Mouse (Mus musculus) embryonic facial prominence, embryonic 13.5 days (tissue): Measurements from ENCODE around the gene Rgs6. TPM values are rescaled to one million over a fixed set of nuclear protein-coding genes. Genes with fewer than 3 reads are reported as not detected.

ENCODE experiments used
- ATAC-seq: fragments of 200-750 bp; cut with Nextera tagmentation; 2 replicates; pipeline ENCODE4 v1.8.0; 2017; ENCODE audit warnings: low read depth; ENCODE audit not compliant: insufficient number of reproducible peaks, insufficient read depth, low FRiP score, low TSS enrichment
- H3K27ac ChIP-seq: fragments of 300-500 bp; sonication (generic); 2 replicates; pipeline ENCODE4 v1.5.1; 2015; ENCODE audit warnings: moderate library complexity, mild to moderate bottlenecking, inconsistent platforms
- H3K27me3 ChIP-seq: fragments of 300-500 bp; sonication (generic); 2 replicates; pipeline ENCODE4 v1.6.1; 2015; ENCODE audit warnings: mild to moderate bottlenecking, inconsistent platforms
- H3K36me3 ChIP-seq: fragments of 300-500 bp; sonication (generic); 2 replicates; pipeline ENCODE4 v1.6.1; 2015; ENCODE audit warnings: mild to moderate bottlenecking, inconsistent platforms
- H3K4me1 ChIP-seq: fragments of 300-500 bp; sonication (generic); 2 replicates; pipeline ENCODE4 v1.6.1; 2015; ENCODE audit warnings: inconsistent platforms
- H3K4me2 ChIP-seq: fragments of 300-500 bp; sonication (generic); 2 replicates; pipeline ENCODE4 v1.6.1; 2015; ENCODE audit warnings: moderate library complexity, mild to moderate bottlenecking, inconsistent platforms
- H3K4me3 ChIP-seq: fragments of 300-500 bp; sonication (generic); 2 replicates; pipeline ENCODE4 v1.5.1; 2015; ENCODE audit warnings: mild to moderate bottlenecking, inconsistent platforms
- H3K9ac ChIP-seq: fragments of 300-500 bp; sonication (generic); 2 replicates; pipeline ENCODE4 v1.6.1; 2015; ENCODE audit warnings: mild to moderate bottlenecking, inconsistent platforms
- H3K9me3 ChIP-seq: fragments of 300-500 bp; sonication (generic); 2 replicates; pipeline ENCODE4 v1.6.1; 2016; ENCODE audit warnings: inconsistent platforms
- WGBS: fragments of 180-500 bp; shearing (Covaris S2); methylation state at CpG from one replicate; pipeline ENCODE4 v1.1.7; 2015; ENCODE audit warnings: mixed read lengths; 5-methylcytosine and 5-hydroxymethylcytosine counted together
- polyA plus RNA-seq: library from polyadenylated mRNA; unstranded; fragments of >200 nt; fragmentation: Nextera tagmentation; extraction: Ambion mirVana; gene quantifications from 2 replicates; pipeline ENCODE4 v1.2.1, GENCODE M21; 2015

Gene Rgs6
- polyA plus RNA-seq, 1 experiment from 2014 or later = 11.9 TPM

- WGBS = 79% methylated on average over 5 of the region's 5 CpGs
- Histone ChIP-seq H3K27ac (no peak overlapping the region), H3K36me3 (no peaks in the 10 kb centered on the region)
These were observed 292.6 kb downstream of the Rgs6 start for GRCm38 (mm10) chr12:82880711-82881110.

GRCm38 (mm10) chr12:82883079-82883478 lies 295.0 kb downstream of the Rgs6 start:
- 85% methylated on average over 1 of the region's 1 CpGs for WGBS
- H3K27ac ChIP-seq = no peak overlapping the region
- no peak overlapping the region for H3K4me3 ChIP-seq
- H3K36me3 ChIP-seq = no peaks in the 10 kb centered on the region
- no peak overlapping the region for H3K4me2 ChIP-seq
- ATAC-seq = no peak
- no peaks in the 10 kb centered on the region for H3K9me3 ChIP-seq
- H3K27me3 ChIP-seq = no peaks in the 10 kb centered on the region
- H3K4me1 ChIP-seq = no peaks in the 10 kb centered on the region
- H3K9ac ChIP-seq = no peak overlapping the region

More at GRCm38 (mm10) chr12:82880711-82881110, 292.6 kb downstream of the Rgs6 start:
- no peak for ATAC-seq
- H3K27me3 ChIP-seq = no peaks in the 10 kb centered on the region
- H3K9ac ChIP-seq = no peak overlapping the region
- H3K4me3 ChIP-seq = no peak overlapping the region
- no peaks in the 10 kb centered on the region for H3K9me3 ChIP-seq
- no peaks in the 10 kb centered on the region for H3K4me1 ChIP-seq
- H3K4me2 ChIP-seq = no peak overlapping the region

- no peaks in the 10 kb centered on the region for H3K9me3 ChIP-seq
- WGBS = 87% methylated on average over 6 of the region's 6 CpGs
- H3K4me1 ChIP-seq = no peaks in the 10 kb centered on the region
- H3K9ac ChIP-seq = no peak overlapping the region
- no peak overlapping the region for H3K4me2 ChIP-seq
- H3K27ac ChIP-seq = no peak overlapping the region
- H3K4me3 ChIP-seq = no peak overlapping the region
- H3K27me3 ChIP-seq = no peaks in the 10 kb centered on the region
- H3K36me3 ChIP-seq = no peaks in the 10 kb centered on the region
- ATAC-seq = no peak
These were observed 307.1 kb downstream of the Rgs6 start for GRCm38 (mm10) chr12:82894971-82895838.

- H3K36me3 ChIP-seq = no peaks in the 10 kb centered on the region
- H3K9ac ChIP-seq = no peak overlapping the region
- H3K4me1 ChIP-seq = peaks cover 8% of the 10 kb centered on the region
- ATAC-seq = no peak
- H3K9me3 ChIP-seq = peaks cover 4% of the 10 kb centered on the region; the same call in 1 of the 2 replicates
- H3K4me3 ChIP-seq = no peak overlapping the region
- H3K27ac ChIP-seq = peak overlapping the region; percentile 69; the same call in 1 of the 2 replicates
- H3K4me2 ChIP-seq = no peak overlapping the region
- 39% methylated on average over 1 of the region's 1 CpGs for WGBS
- H3K27me3 ChIP-seq = no peaks in the 10 kb centered on the region
These were observed 317.7 kb downstream of the Rgs6 start for GRCm38 (mm10) chr12:82905773-82906172.

GRCm38 (mm10) chr12:82910846-82911245 lies 322.8 kb downstream of the Rgs6 start:
- no peak overlapping the region for H3K4me3 ChIP-seq
- peaks cover 8% of the 10 kb centered on the region for H3K4me1 ChIP-seq
- H3K27ac ChIP-seq = no peak overlapping the region
- no peaks in the 10 kb centered on the region for H3K9me3 ChIP-seq
- no peaks in the 10 kb centered on the region for H3K27me3 ChIP-seq
- 90% methylated on average over 2 of the region's 2 CpGs for WGBS
- no peaks in the 10 kb centered on the region for H3K36me3 ChIP-seq
- ATAC-seq = no peak
- H3K9ac ChIP-seq = no peak overlapping the region
- no peak overlapping the region for H3K4me2 ChIP-seq

DNA sequence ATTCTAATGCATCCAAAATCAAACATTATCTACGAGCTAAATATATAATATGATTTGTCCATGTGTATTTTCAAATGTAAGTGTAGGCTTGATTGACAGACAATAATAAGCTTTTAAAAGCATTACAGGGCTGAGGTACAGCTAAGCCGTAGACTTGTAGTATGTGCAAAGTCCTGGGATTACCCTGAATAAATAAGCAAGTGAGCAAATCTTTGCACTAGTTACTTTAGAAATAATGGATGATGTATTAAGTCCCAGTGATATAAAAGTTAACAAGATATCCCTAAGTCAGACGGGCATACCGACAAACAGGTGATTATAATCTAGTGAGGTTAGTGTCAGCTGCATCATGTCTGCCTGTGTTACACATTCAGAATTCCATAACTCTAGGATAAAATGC lies 326.0 kb downstream of the Rgs6 start:
- Histone ChIP-seq H3K4me1 (no peaks in the 10 kb centered on the region), H3K27me3 (no peaks in the 10 kb centered on the region), H3K4me3 (no peak overlapping the region), H3K9ac (no peak overlapping the region), H3K27ac (no peak overlapping the region), H3K36me3 (no peaks in the 10 kb centered on the region), H3K9me3 (no peaks in the 10 kb centered on the region), H3K4me2 (no peak overlapping the region)
- no peak for ATAC-seq
- WGBS = 64% methylated on average over 4 of the region's 4 CpGs

DNA sequence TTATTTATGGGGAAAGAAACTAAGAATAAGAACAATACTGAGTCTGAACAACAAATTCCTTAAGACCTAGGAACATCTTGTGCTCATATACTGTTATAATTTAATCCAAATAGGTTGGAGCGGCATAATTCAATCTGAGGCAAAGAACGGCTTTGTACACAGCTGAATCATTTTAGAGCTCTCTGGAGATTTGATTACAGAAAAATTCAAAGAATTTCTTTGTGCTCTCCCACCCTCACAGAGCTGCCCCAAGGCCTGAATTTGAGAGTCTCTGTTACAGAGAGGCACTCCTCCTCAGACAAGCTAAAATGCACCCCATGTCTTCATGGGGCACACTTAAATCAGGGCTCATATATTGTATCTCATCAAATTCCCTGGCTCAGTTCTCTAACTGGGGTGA lies 332.1 kb downstream of the Rgs6 start:
- H3K27ac ChIP-seq = peak overlapping the region; percentile 88
- WGBS = 0% methylated on average over 2 of the region's 2 CpGs
- H3K9me3 ChIP-seq = no peaks in the 10 kb centered on the region
- H3K4me1 ChIP-seq = peaks cover 16% of the 10 kb centered on the region
- no peak overlapping the region for H3K4me2 ChIP-seq
- ATAC-seq = peak; percentile 56; the same call in 1 of the 2 replicates
- no peak overlapping the region for H3K9ac ChIP-seq
- no peaks in the 10 kb centered on the region for H3K36me3 ChIP-seq
- no peak overlapping the region for H3K4me3 ChIP-seq
- H3K27me3 ChIP-seq = no peaks in the 10 kb centered on the region

- Histone ChIP-seq H3K4me2 (no peak overlapping the region), H3K4me1 (peaks cover 16% of the 10 kb centered on the region), H3K9ac (no peak overlapping the region), H3K4me3 (no peak overlapping the region), H3K9me3 (no peaks in the 10 kb centered on the region), H3K27me3 (no peaks in the 10 kb centered on the region), H3K27ac (peak overlapping the region; percentile 88; the same call in 1 of the 2 replicates), H3K36me3 (no peaks in the 10 kb centered on the region)
- 72% methylated on average over 20 of the region's 20 CpGs for WGBS
- no peak for ATAC-seq
These were observed 333.4 kb downstream of the Rgs6 start for GRCm38 (mm10) chr12:82921287-82922015.

DNA sequence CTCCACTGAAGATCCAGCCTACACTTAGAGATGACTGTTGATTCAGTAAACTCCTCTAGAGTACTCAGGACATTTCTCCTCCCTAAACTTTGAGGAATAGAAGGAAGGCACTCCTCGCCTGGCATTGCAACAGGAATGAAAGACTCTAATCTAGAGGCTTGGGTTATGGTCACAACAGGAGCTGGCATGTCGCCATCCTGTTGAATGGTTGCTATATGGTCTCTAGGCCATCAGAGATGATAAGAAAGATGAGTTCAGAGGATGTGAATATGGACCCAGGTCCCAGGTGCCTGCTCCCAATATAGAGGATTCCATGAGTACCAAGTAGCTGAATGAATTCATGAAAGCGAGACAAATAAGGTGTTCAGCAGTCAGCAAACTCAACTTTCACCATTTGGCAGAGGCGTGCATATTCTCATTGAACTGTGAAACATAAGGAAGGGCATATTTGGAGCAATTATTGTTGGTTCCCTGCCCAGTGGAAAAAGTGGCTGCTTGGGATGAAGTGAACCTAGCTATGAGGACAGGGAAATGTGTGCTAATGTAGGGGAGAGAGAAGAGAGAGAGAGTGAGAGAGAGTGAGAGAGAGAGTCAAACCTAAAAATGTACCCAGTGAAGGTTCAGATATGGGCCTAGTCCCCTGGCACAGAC lies 334.9 kb downstream of the Rgs6 start:
- Histone ChIP-seq H3K9me3 (no peaks in the 10 kb centered on the region), H3K4me3 (no peak overlapping the region), H3K36me3 (no peaks in the 10 kb centered on the region), H3K9ac (no peak overlapping the region), H3K4me1 (peaks cover 16% of the 10 kb centered on the region), H3K27me3 (no peaks in the 10 kb centered on the region), H3K27ac (no peak overlapping the region), H3K4me2 (no peak overlapping the region)
- WGBS = 83% methylated on average over 4 of the region's 4 CpGs
- ATAC-seq = no peak

DNA sequence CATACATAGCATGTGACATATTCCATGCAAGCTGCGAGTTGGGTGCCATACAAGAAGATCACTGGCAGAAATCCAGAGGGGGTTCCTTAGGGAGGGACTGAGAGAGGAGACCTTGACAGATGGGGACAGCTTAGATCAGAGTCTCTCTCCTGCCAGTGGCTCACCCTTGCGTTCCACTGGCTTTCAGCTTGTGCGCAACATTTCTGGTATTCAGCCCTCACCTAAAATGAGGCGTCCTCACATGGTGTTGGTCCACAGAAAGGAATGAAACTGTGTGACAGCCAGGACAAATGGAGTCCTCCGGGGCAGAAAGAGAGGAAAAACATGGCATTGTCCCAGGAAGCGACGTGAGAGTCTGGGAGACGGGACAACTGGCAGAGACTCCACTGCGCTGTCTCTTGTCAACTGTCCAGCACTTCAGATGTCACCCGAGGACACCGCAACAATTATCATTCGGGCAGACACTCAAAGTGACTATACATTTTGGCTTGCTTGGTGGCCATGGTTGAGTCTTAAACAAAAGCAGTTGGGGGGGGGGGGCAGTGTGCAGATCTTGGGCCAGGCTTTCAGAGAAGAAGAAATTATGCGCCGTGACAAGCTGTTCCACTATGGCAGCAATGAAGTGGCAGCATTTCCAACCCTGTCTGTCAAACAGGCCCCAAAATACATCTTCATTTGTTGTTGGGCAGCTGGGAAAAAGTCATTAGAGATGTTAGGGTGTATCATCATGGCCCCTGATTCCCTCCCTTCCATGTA lies 344.8 kb downstream of the Rgs6 start:
- Histone ChIP-seq H3K27me3 (no peaks in the 10 kb centered on the region), H3K4me2 (no peak overlapping the region), H3K9me3 (no peaks in the 10 kb centered on the region), H3K27ac (no peak overlapping the region), H3K36me3 (no peaks in the 10 kb centered on the region), H3K9ac (no peak overlapping the region), H3K4me3 (no peak overlapping the region), H3K4me1 (0 out of 2 replicates have a peak, but pooled peaks cover 3% of the 10 kb centered on the region)
- WGBS = 87% methylated on average over 14 of the region's 14 CpGs
- no peak for ATAC-seq
